Mouse (Mus musculus) kidney, postnatal 0 days (tissue): Measurements from ENCODE around the gene Gse1. TPM values are rescaled to one million over a fixed set of nuclear protein-coding genes. Genes with fewer than 3 reads are reported as not detected.

Experiments used
- ATAC-seq: fragments of 200-750 bp; cut with Nextera tagmentation; replicated peaks from 2 replicates; pipeline ENCODE4 v1.8.0; 2017; ENCODE audit warnings: low read depth, moderate number of reproducible peaks, moderate TSS enrichment, moderate library complexity; ENCODE audit not compliant: low FRiP score
- DNase-seq: peaks from one replicate; pipeline ENCODE4 v3.0.0-alpha.2; 2016; ENCODE audit warnings: low spot score
- H3K27ac ChIP-seq: fragments of 300-500 bp; sonication (generic); 2 replicates; pipeline ENCODE4 v1.5.1; 2014; ENCODE audit warnings: mild to moderate bottlenecking
- H3K27me3 ChIP-seq: fragments of 300-500 bp; sonication (generic); 2 replicates; pipeline ENCODE4 v1.6.1; 2014; ENCODE audit warnings: low read length, mixed read lengths; ENCODE audit not compliant: insufficient read depth
- H3K36me3 ChIP-seq: fragments of 300-500 bp; sonication (generic); 2 replicates; pipeline ENCODE4 v1.6.1; 2014; ENCODE audit warnings: low read length, mixed read lengths; ENCODE audit not compliant: insufficient read depth
- H3K4me1 ChIP-seq: fragments of 300-500 bp; sonication (generic); replicated peaks from 2 replicates; pipeline ENCODE4 v1.6.1; 2014; ENCODE audit warnings: antibody characterized with exemption, low read length, mixed read lengths; ENCODE audit not compliant: insufficient read depth
- H3K4me2 ChIP-seq: fragments of 300-500 bp; sonication (generic); 2 replicates; pipeline ENCODE4 v1.6.1; 2014; ENCODE audit warnings: mild to moderate bottlenecking, low read length, moderate library complexity, mixed read lengths
- H3K4me3 ChIP-seq: fragments of 300-500 bp; sonication (generic); replicated peaks from 2 replicates; pipeline ENCODE4 v1.5.1; 2014; ENCODE audit warnings: low read depth, low read length
- H3K9ac ChIP-seq: fragments of 300-500 bp; sonication (generic); 2 replicates; pipeline ENCODE4 v1.6.1; 2014; ENCODE audit warnings: low read depth, low read length
- H3K9me3 ChIP-seq: fragments of 300-500 bp; sonication (generic); replicated peaks from 2 replicates; pipeline ENCODE4 v1.6.1; 2016; ENCODE audit warnings: low read length, inconsistent platforms, mixed read lengths
- CTCF ChIP-seq: IDR thresholded peaks from 2 replicates; pipeline ENCODE4 v1.5.1; 2016; ENCODE audit warnings: antibody characterized with exemption, low read depth, mild to moderate bottlenecking, moderate library complexity
- WGBS: fragments of 180-500 bp; shearing (Covaris S2); extraction: QIAGEN DNeasy Blood & Tissue Kit; methylation state at CpG from one replicate; pipeline ENCODE4 v1.1.7; 2014; 5-methylcytosine and 5-hydroxymethylcytosine counted together
- polyA plus RNA-seq: library from polyadenylated mRNA; unstranded; fragments of >200 nt; fragmentation: Nextera tagmentation; extraction: Ambion mirVana; gene quantifications from 2 replicates; pipeline ENCODE4 v1.2.1, GENCODE M21; 2015

The Gse1 gene
- polyA plus RNA-seq, 1 experiment from 2014 or later: 8.4 TPM

DNA sequence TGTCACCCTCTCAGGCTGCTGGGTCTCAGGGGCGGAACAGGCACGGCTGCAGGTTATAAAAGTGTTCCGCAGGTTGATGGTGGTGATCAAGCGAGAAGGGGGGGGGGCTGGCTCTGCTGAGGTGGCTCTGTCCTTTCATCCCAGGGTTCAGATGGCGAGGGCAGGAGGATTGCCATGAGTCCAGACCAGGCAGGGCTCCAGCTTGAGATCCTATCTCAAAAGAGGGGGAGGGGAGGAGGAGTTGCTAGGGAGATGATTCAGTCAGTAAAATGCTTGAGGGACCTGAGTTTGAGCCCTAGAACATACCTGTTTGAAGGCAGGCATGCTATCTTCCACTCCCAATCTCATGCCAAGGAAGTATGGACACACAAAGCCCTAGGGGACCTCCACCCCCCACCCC, 332.3 kb downstream of the Gse1 start:
- no peak overlapping the region for H3K4me2 ChIP-seq
- H3K27ac ChIP-seq: no peak overlapping the region
- H3K27me3 ChIP-seq: no peaks in the 10 kb centered on the region
- TF ChIP-seq CTCF: no peak
- ATAC-seq (no peak), DNase-seq (no peak)
- 54% methylated on average over 5 of the region's 5 CpGs for WGBS
- H3K9me3 ChIP-seq: no peaks in the 10 kb centered on the region
- peaks cover 28% of the 10 kb centered on the region for H3K4me1 ChIP-seq
- H3K36me3 ChIP-seq: no peaks in the 10 kb centered on the region
- no peak overlapping the region for H3K4me3 ChIP-seq
- H3K9ac ChIP-seq: no peak overlapping the region

DNA sequence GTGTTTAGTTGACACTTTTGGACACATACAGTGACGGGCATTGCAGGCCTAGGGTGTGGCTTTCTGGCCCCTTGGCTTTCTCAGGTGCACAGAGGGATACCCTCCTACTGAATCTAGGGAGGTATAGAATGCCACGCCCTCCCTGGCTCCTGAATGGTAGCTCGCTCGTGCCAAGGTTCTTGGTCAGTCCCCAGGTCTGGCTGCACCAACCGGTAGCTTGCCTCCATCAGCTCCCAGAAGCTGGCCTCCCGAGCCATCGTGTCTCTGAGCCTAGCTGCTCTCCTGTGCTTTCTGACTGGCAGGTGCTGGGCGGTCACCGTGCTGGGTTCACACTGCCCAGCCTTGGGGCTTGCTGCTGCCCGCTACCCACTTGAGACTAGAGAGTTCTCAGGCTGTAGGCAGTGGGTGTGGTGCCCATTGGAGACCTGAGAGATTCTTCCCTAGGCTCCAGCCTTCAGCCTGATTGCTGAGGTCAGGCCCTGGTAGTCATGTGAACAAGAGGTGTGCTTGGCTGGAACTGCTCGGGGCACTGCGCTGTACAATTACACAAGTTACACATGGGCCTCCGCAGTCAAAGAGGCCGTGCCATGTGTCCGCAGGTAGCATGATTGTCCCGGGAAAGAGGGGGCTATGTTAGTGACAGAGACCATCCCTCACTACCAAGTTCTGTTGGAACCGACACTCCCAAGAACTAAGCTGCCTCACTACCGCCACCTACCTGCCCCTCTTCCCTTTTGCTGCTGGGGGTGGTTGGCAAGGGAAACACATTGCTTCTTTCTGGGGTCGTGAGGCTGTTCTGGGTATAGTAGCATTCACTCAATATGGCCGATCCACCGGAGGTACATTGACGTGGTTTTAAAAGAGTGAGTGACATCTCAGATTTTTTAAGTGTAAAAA, 333.5 kb downstream of the Gse1 start:
- Histone ChIP-seq H3K9ac (no peak overlapping the region), H3K36me3 (peaks cover 6% of the 10 kb centered on the region; the same call in 1 of the 2 replicates), H3K27ac (no peak overlapping the region), H3K4me2 (no peak overlapping the region), H3K4me1 (peaks cover 28% of the 10 kb centered on the region), H3K9me3 (no peaks in the 10 kb centered on the region), H3K27me3 (no peaks in the 10 kb centered on the region), H3K4me3 (no peak overlapping the region)
- 79% methylated on average over 22 of the region's 22 CpGs for WGBS
- ATAC-seq: no peak
- peak; percentile 63; the same call in 1 of the 2 replicates for TF ChIP-seq CTCF
- DNase-seq: no peak

DNA sequence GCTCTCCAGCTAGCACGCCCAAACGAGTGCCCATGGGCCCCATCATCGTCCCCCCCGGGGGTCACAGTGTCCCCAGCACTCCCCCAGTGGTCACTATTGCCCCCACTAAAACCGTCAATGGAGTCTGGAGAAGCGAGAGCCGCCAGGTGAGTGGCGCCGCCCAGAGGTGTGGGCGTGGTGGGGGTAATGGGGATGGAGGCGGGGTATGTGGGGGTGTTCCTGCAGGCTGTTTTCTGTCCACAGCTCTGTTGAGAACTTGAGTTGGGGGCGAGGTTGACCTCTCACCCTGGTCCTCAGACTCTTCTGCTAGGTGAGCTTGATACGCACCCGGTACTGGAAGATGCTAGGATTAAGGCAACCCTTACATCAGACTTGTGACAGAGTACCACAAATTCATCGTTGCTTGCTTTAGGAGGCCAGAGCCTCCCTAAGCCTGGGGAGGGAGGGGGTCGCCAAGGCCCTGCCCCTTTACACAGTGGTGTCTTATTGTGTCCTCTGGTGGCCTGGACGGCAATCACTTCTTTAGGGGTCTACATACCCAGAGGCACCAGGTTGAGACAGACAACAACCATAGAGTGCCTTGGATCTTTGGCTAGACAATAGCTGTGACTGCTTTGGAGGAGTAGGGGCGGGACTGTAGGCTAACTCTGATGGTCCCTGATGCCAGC, 334.6 kb downstream of the Gse1 start:
- H3K4me3 ChIP-seq: no peak overlapping the region
- no peak overlapping the region for H3K4me2 ChIP-seq
- H3K36me3 ChIP-seq: peaks cover 17% of the 10 kb centered on the region
- WGBS: 69% methylated on average over 18 of the region's 18 CpGs
- no peaks in the 10 kb centered on the region for H3K9me3 ChIP-seq
- no peak for ATAC-seq
- H3K4me1 ChIP-seq: peaks cover 28% of the 10 kb centered on the region
- H3K9ac ChIP-seq: no peak overlapping the region
- no peaks in the 10 kb centered on the region for H3K27me3 ChIP-seq
- TF ChIP-seq CTCF: no peak; the same call in 1 of the 2 replicates
- DNase-seq: no peak
- H3K27ac ChIP-seq: peak overlapping the region; percentile 74; the same call in 1 of the 2 replicates

DNA sequence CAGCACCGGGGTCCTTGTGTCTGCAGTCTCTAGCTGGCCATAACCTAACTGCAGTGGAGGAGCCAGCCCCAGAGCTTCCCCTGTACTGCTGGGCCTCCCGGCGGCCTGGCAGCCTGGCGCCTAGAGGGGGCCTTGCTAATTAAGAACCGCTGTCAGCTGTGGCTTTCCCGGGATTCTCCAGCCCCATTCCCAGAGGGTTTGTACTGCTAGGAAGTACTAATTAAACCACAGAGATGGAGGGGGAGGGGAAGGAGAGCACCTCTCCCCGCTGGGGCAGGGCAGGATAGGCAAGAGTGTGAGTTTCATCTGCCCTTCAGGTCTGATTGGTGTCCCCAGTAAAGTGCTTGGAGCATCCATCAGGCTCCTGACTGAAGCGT, 335.1 kb downstream of the Gse1 start:
- 17% methylated on average over 8 of the region's 8 CpGs for WGBS
- peak overlapping the region; percentile 74 for H3K27ac ChIP-seq
- ATAC-seq (no peak), DNase-seq (no peak)
- no peaks in the 10 kb centered on the region for H3K27me3 ChIP-seq
- H3K4me3 ChIP-seq: no peak overlapping the region
- H3K9ac ChIP-seq: 0 out of 2 replicates have a peak overlapping the region, but pooled peaks have one; percentile 31
- no peak overlapping the region for H3K4me2 ChIP-seq
- H3K36me3 ChIP-seq: peaks cover 22% of the 10 kb centered on the region
- no peaks in the 10 kb centered on the region for H3K9me3 ChIP-seq
- peaks cover 28% of the 10 kb centered on the region for H3K4me1 ChIP-seq
- no peak for TF ChIP-seq CTCF

DNA sequence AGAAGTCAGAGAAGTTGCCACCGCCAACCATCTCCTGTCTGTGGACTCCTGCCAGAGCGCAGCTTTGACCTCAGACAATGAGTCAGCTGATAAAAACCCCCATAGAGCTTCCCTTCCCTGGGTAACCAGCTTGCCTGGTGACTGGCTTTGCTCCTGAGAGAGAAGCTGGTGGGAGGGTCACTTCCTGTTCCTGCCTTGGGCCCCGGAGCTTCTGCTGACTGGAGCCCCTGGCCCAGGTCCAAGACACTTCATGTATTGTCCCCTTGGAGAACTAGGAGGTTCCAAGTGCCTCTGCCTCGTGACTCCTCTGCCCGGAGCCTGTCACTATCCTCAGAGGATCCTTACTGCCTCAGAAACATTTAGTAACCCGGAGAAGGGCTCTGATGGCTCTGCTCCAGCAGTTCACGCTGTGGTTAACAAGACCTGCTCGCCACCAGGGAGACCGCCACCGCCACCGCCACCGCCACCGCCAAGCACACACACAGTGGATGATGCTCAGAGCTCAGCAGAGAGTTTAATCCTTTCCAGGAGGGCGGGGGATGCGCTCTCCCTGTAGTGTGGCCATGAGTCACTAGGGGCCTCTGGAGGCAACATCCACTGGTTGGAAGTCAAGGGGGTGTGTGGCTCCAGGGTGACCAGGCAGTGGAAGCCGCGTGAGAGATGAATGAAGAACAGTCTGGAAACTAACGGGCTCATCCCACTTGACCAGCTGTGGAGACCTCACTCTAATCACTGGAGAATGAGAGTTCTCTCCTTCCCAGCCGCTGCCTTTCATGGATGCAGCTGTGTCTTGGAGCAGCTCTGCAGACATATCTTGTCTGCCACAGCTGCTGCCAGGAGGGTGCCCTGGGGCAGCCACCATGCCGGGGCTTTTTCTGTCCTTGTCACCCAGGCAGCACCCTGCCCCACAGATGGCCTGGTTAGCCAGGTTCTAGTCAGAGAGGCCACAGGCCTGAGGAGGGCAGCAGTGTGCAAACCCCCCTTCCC, 335.9 kb downstream of the Gse1 start:
- Histone ChIP-seq H3K27me3 (no peaks in the 10 kb centered on the region), H3K4me1 (peaks cover 28% of the 10 kb centered on the region), H3K36me3 (peaks cover 30% of the 10 kb centered on the region), H3K4me2 (peak overlapping the region; percentile 1; the same call in 1 of the 2 replicates), H3K9ac (no peak overlapping the region), H3K27ac (peak overlapping the region; percentile 74), H3K9me3 (no peaks in the 10 kb centered on the region), H3K4me3 (no peak overlapping the region)
- WGBS: 22% methylated on average over 20 of the region's 20 CpGs
- no peak; the same call in 1 of the 2 replicates for TF ChIP-seq CTCF
- DNase-seq (peak; percentile 90), ATAC-seq (peak; percentile 53)
